Mouse (Mus musculus) adrenal gland, adult (tissue): ENCODE measurements around the gene Bmi1.

Experiments used
- DNase-seq, 2 experiments: peaks; one replicate each; pipeline ENCODE4 v3.0.0; 2022 to 2023; ENCODE audit warnings: low spot score in 1 of 2; ENCODE audit not compliant: inconsistent age in 2 of 2

Bmi1 gene

DNA sequence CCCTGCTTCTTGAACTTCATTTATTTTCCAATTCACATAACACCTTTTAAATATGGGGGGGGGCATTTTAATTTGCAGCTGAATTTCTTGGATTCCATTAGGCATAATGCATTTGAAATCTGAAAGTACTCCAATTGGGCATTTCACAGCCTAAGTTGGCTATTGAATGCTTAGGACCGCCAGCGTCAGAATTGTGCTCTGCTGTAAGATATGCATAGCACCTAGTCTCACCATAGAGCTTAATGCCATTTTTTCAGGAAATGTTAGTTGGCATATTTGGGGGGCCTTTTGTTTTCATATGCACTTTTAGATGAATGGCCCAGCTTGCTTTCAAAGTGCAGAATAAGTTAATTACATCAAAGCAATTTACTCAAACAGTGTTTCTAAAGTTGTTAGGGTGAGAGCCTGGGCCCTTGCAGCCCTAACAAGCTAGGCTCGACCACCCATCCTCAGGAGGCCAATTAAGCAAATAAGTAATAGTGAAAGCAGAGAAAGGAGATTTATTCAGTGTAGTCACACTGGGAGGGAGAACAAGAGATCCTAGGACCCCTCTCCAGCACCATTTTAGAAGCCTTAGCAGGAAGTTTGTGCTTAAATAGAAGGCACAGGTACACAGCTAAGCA lies 45.5 kb downstream of the Bmi1 start:
- DNase-seq, result no peak

GRCm38 (mm10) chr2:18724462-18724861 lies 47.6 kb downstream of the Bmi1 start:
- DNase-seq, result no peak

DNA sequence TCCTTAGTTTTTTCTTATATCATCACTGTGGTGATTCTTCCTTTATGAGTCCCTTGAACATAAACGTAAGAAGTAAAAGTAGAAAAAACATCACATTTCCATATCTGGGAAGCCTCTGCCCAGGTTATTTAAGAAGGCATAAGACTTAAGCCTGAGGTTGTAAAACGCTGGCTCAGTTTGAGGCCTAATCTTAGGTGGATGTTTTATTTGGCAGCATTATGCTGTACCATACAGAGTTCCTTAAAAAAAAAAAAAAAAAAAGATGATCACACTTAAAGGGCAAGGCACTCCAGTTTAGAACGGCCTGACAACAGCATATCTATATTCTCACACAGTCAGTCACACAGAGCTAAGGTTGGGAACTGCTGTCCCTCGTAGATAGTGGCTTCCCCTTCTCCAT lies 49.1 kb downstream of the Bmi1 start:
- no peak for DNase-seq

- DNase-seq, result no peak
Observed at GRCm38 (mm10) chr2:18731718-18732117, 54.9 kb downstream of the Bmi1 start.

DNA sequence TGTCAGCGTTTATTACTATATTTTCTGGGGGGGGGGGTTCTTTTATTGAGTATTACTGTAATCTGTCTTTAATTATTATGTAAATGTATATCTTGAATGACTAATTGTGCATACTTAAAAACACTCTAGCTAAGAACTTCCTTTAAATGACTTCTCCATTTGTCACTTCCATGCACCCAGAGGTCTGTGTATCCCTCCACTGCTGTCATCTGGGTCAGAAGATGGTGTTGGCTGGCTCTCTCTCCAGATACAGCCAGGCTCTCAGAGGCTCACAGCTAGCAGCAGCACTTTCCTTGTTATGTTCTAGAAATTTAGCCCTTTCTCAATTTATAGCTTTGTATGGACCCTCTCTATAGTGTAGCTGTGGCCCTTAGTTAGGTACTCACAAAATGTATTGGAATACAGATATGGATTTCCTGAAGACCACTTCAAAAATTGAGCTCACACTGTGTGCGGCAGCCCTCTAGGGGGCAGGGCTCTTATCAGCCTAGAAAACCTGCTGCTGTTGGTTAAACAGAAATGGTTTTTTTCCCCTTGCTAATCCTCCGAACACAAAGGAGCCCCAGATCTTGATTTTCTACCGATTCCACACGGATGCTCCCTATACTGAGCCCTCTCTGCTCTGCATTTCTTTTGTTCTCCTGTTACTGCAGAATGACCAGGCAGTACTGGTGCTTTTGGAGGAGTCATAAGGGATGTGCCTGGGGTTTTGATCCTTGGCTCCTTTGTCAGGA lies 57.7 kb downstream of the Bmi1 start:
- DNase-seq, result no peak
